Mouse (Mus musculus): ENCODE data around the gene Traf3.

DNA sequence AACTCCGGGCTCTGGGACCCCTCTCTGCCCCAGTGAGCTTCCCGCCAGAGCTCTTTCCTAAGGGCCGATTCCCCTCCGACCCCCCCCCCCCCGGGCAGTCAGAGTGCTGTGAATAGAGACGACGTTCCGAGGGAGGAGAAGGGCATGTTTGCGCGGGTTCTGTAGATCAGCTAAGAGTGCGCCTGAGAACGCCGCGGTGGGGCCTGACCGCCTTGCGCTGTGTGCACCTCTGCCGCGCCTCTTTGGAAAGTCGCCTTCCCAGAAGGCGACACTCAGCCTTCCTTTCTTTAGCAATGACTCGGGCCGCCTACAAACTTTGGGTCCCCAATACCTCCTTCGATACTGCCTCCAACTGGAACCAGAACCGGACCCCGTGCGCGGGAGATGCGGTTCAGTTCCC, 105.2 kb downstream of the Traf3 start:
- TF ChIP-seq CTCF (IDR thresholded peaks at IDR 0.05; ENCODE audit: low read depth) (no peak), EP300 (IDR thresholded peaks at IDR 0.05; ENCODE audit: low read depth) (no peak)

All from liver, embryonic 14.5 days (tissue).